Mouse (Mus musculus) liver, embryonic 15.5 days (tissue): ENCODE measurements around the gene Kdm5b. TPM values are rescaled to one million over a fixed set of nuclear protein-coding genes. Genes with fewer than 3 reads are reported as not detected.

ENCODE experiments used
- ATAC-seq: fragments of 200-750 bp; cut with Nextera tagmentation; 2 replicates; pipeline ENCODE4 v1.8.0; 2017; ENCODE audit warnings: moderate number of reproducible peaks, mild to moderate bottlenecking, moderate library complexity; ENCODE audit not compliant: insufficient read depth
- H3K27ac ChIP-seq: fragments of 300-500 bp; sonication (generic); replicated peaks from 2 replicates; pipeline ENCODE4 v1.5.1; 2015; ENCODE audit warnings: mild to moderate bottlenecking, inconsistent platforms
- H3K27me3 ChIP-seq: fragments of 300-500 bp; sonication (generic); 2 replicates; pipeline ENCODE4 v1.6.1; 2015; ENCODE audit warnings: mild to moderate bottlenecking, inconsistent platforms
- H3K36me3 ChIP-seq: fragments of 300-500 bp; sonication (generic); replicated peaks from 2 replicates; pipeline ENCODE4 v1.6.1; 2015; ENCODE audit warnings: moderate library complexity, mild to moderate bottlenecking, inconsistent platforms
- H3K4me1 ChIP-seq: fragments of 300-500 bp; sonication (generic); replicated peaks from 2 replicates; pipeline ENCODE4 v1.6.1; 2015; ENCODE audit warnings: inconsistent platforms
- H3K4me2 ChIP-seq: fragments of 300-500 bp; sonication (generic); 2 replicates; pipeline ENCODE4 v1.6.1; 2015; ENCODE audit warnings: moderate library complexity, mild to moderate bottlenecking, inconsistent platforms
- H3K4me3 ChIP-seq: fragments of 300-500 bp; sonication (generic); replicated peaks from 2 replicates; pipeline ENCODE4 v1.5.1; 2015; ENCODE audit warnings: mild to moderate bottlenecking, inconsistent platforms
- H3K9ac ChIP-seq: fragments of 300-500 bp; sonication (generic); 2 replicates; pipeline ENCODE4 v1.6.1; 2015; ENCODE audit warnings: moderate library complexity, mild to moderate bottlenecking, inconsistent platforms
- H3K9me3 ChIP-seq: fragments of 300-500 bp; sonication (generic); replicated peaks from 2 replicates; pipeline ENCODE4 v1.6.1; 2016; ENCODE audit warnings: inconsistent platforms
- WGBS: fragments of 180-500 bp; shearing (Covaris S2); methylation state at CpG from one replicate; pipeline ENCODE4 v1.1.7; 2015; ENCODE audit warnings: mixed read lengths; ENCODE audit not compliant: insufficient replicate concordance; 5-methylcytosine and 5-hydroxymethylcytosine counted together
- polyA plus RNA-seq: library from polyadenylated mRNA; unstranded; fragments of >200 nt; fragmentation: Nextera tagmentation; extraction: Ambion mirVana; gene quantifications from 2 replicates; pipeline ENCODE4 v1.2.1, GENCODE M21; 2015

Gene Kdm5b
- polyA plus RNA-seq, 1 experiment from 2014 or later: 5.6 TPM

DNA sequence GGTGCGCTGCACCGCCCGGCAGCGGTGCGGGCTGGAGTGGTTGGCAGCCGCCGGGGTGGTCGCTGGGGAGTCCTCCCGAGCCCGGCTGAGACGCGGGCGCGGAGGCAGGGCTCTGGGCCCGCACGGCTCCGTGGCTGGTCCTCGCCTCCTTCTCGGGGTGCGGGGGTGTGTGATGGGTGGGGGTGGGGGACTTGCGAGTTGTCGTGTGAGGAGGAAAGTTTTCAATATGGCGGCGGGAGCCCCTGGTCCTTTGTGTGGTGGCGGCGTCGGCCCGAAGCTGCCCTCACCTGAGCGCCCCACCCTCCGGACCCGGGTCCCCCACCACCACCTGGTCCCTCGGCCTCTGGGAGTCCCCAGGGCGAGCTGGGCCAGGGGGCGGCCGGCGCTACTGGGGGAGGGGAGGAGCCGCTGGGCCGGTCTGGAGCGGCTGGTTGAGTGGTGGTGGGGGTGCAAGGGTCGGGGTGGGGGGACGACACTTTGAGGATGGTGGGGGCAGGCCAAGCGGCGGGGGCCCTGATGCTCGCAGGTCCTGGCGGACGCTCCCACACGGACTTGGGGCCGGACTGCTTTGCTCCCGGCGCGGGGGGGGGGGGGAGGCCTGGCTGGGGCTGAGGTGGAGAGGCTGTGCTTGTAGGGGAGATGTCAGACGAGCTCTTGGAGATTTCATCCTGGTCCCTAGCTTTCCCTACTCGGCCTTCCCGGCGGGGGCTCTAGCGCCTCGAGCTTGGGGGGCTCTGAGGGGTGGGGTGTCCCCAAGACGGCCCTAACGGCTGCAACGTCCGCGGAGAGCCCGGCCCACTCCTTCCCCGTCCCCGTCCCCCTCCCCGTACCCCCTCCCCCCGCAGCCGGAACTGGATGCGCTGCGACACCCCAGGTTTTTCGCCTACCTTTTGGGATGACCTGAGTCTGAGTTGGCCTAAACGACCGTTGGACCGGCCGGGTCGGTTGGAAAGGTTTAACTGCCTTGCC lies 1.1 kb downstream of the Kdm5b start:
- H3K4me1 ChIP-seq: peaks cover 51% of the 10 kb centered on the region

DNA sequence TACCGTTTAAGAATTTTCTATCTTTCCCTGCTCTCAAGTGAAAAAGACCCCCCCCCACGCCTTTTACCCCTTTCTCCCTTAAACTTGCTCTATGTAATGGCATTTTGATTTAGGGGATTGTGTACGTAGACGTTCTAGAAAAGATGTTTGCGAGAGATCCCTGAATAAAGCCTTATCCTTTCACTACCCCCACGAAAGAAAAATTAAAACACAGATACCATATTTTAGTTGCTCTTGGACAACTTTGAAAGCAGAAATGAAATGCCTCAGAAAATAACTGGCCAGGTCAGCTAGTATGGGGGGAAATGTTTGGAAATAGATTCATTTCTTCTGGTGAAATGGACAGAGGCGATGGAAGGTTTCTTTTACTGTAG lies 1.8 kb downstream of the Kdm5b start:
- H3K27me3 ChIP-seq: no peaks in the 10 kb centered on the region
- H3K9me3 ChIP-seq: no peaks in the 10 kb centered on the region
- peaks cover 44% of the 10 kb centered on the region for H3K4me1 ChIP-seq
- peak overlapping the region; percentile 77; the same call in 1 of the 2 replicates for H3K9ac ChIP-seq
- WGBS: 7% methylated on average over 7 of the region's 7 CpGs
- H3K4me3 ChIP-seq: peak overlapping the region; percentile 78
- H3K4me2 ChIP-seq: peak overlapping the region; percentile 98
- no peak overlapping the region for H3K27ac ChIP-seq
- no peak for ATAC-seq
- H3K36me3 ChIP-seq: no peaks in the 10 kb centered on the region

More for the DNA sequence above, 1.1 kb downstream of the Kdm5b start:
- Histone ChIP-seq H3K27ac (peak overlapping the region; percentile 61), H3K4me2 (peak overlapping the region; percentile 98), H3K9me3 (no peaks in the 10 kb centered on the region), H3K27me3 (no peaks in the 10 kb centered on the region), H3K36me3 (no peaks in the 10 kb centered on the region), H3K4me3 (peak overlapping the region; percentile 78), H3K9ac (peak overlapping the region; percentile 77)
- under 1% methylated on average over 70 of the region's 76 CpGs for WGBS
- peak; percentile 16 for ATAC-seq

DNA sequence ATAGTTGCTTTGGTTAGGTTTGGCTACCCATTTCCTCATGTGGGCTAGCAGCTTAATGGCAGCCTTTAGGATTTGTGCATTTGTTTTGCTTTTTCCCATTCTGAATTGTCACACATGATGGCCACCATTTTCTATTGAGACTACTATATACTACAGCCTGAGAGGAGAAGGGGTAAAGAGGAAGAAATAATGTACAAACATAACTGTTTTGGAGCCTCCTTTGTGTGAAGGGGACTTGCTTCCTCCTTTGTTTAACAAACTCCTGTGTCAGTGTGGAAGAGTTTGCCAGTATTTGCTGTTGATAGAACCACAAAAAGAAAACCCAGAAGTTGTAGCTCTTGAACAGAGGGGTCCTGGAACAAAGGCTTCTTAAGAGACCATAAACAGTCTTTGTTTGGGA lies 2.5 kb downstream of the Kdm5b start:
- H3K27ac ChIP-seq: no peak overlapping the region
- no peak for ATAC-seq
- H3K9me3 ChIP-seq: no peaks in the 10 kb centered on the region
- H3K4me1 ChIP-seq: peaks cover 38% of the 10 kb centered on the region
- H3K27me3 ChIP-seq: no peaks in the 10 kb centered on the region
- no peak overlapping the region for H3K4me3 ChIP-seq
- H3K36me3 ChIP-seq: no peaks in the 10 kb centered on the region
- peak overlapping the region; percentile 98 for H3K4me2 ChIP-seq
- no peak overlapping the region for H3K9ac ChIP-seq

DNA sequence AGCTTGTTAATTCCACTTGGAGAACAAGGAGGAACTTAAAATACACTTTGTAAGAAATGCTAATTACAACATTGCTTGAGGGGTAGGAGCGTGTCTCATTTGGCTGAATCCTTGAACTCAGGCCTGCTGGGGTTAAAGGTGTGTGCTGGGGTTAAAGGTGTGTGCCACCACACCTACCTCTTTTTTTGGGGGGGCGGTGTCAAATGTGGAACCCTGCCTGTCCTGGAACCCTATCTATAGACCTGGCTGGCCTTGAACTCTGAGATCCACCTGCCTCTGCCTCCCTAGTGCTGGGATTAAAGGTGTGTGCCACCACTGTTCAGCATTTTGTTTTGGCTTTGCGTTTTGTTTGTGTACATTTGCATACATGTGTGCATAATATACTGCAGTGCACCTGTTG lies 3.8 kb downstream of the Kdm5b start:
- peaks cover 35% of the 10 kb centered on the region for H3K4me1 ChIP-seq
- H3K27me3 ChIP-seq: no peaks in the 10 kb centered on the region
- 73% methylated on average over 3 of the region's 3 CpGs for WGBS

DNA sequence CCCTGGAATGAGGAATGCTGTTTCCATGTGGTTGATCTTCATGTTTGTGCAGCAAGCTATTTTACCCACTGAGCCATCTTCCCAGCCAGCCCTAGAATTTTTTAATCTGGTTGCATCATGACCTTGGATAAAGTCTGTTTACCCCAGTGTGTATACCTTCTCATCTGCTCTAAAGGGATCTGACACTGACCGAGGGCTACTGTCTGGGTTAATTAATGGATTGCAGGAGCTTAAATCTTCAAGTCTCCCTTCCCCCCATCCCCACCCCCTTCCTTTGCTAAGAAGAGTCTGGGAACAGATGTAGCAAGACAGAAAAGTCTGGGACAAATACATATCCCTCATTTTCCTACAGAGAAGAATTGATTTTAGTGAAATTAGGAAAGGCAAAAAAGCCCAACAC lies 7.5 kb downstream of the Kdm5b start:
- no peak for ATAC-seq
- Histone ChIP-seq H3K4me3 (no peak overlapping the region), H3K4me1 (peaks cover 21% of the 10 kb centered on the region), H3K27ac (no peak overlapping the region), H3K27me3 (no peaks in the 10 kb centered on the region), H3K9ac (no peak overlapping the region), H3K9me3 (no peaks in the 10 kb centered on the region), H3K36me3 (no peaks in the 10 kb centered on the region), H3K4me2 (no peak overlapping the region)
- 68% methylated on average over 1 of the region's 1 CpGs for WGBS

More for the DNA sequence above, 3.8 kb downstream of the Kdm5b start:
- ATAC-seq: no peak
- H3K9me3 ChIP-seq: no peaks in the 10 kb centered on the region
- no peak overlapping the region for H3K4me2 ChIP-seq
- H3K27ac ChIP-seq: no peak overlapping the region
- no peak overlapping the region for H3K4me3 ChIP-seq
- no peaks in the 10 kb centered on the region for H3K36me3 ChIP-seq
- no peak overlapping the region for H3K9ac ChIP-seq

DNA sequence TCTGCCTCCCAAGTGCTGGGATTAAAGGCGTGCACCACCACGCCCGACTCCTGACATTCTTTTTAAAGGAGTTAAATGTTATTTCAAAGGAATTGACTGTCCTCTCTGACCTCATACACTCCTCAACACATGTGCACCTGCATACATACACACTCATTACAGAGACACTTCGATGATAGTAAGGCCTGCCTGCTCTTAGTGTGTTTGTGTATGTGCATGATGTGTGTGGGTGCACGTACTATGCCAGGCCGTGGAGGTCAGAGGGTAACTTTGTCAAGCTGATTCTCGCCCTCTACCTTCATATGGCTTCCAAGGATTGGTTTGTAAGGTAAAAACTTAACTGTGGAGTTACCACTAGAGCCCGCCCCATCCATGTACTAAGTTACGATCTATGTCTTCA lies 10.2 kb downstream of the Kdm5b start:
- H3K27me3 ChIP-seq: no peaks in the 10 kb centered on the region
- H3K4me1 ChIP-seq: peaks cover 31% of the 10 kb centered on the region
- H3K9ac ChIP-seq: no peak overlapping the region
- H3K9me3 ChIP-seq: no peaks in the 10 kb centered on the region
- WGBS: 83% methylated on average over 9 of the region's 9 CpGs
- H3K27ac ChIP-seq: no peak overlapping the region
- H3K36me3 ChIP-seq: no peaks in the 10 kb centered on the region
- H3K4me2 ChIP-seq: no peak overlapping the region
- no peak for ATAC-seq
- H3K4me3 ChIP-seq: no peak overlapping the region

DNA sequence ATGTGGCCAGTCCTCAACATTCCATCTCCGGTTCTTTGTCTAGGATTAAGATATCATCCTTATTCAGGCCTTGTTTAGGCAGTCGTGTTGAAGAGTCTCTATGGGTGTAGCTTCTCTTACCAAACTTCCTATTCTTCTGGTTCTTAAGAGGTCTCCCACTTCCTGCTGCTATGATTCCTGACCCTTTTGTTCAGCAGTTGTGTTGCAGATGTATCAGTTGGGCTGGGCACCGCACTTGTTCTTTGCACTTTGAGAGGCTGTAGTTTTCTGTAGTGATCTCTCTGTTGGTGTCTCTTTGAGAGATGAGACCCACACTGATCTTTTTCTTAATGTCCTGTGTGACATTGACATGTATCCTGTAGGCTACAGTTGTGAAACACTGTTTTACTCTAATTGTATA lies 10.7 kb downstream of the Kdm5b start:
- H3K4me1 ChIP-seq: peaks cover 34% of the 10 kb centered on the region
- H3K9me3 ChIP-seq: no peaks in the 10 kb centered on the region
- no peak for ATAC-seq
- H3K4me3 ChIP-seq: no peak overlapping the region
- H3K9ac ChIP-seq: no peak overlapping the region
- H3K27me3 ChIP-seq: no peaks in the 10 kb centered on the region
- H3K4me2 ChIP-seq: no peak overlapping the region
- H3K27ac ChIP-seq: no peak overlapping the region
- no peaks in the 10 kb centered on the region for H3K36me3 ChIP-seq
- 47% methylated on average over 3 of the region's 3 CpGs for WGBS

DNA sequence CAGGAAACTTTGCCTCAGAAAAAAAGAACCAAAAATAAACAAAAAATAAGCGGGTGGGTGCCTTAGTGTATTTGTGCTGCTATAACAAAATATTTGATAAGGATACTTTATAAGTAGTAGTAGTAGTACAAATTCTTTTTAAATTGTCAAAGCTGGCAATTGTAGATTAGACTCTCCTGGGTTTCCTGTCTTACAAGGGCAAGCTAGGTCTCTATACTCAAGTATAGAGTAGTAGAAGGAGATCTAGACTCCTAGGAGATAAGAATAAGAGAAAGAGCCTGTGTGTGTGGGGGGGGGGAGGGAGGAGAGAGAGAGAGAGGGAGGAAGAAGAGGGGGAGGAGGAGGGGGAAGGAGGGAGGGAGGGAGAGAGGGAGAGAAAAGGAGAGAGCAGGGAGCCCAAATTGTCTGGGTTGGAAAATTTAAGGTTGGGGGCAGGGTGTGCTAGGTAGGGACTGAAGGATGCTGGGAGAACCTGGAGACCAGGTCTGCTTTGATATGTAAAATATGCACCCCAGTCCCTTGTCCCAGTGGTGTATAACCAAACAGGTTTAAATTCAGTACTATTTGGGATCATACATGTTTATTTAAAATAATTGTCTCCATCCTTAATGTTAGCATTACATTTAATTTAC lies 13.4 kb downstream of the Kdm5b start:
- H3K36me3 ChIP-seq: no peaks in the 10 kb centered on the region
- H3K9ac ChIP-seq: no peak overlapping the region
- no peak for ATAC-seq
- H3K4me3 ChIP-seq: no peak overlapping the region
- H3K4me1 ChIP-seq: peaks cover 36% of the 10 kb centered on the region
- H3K27me3 ChIP-seq: no peaks in the 10 kb centered on the region
- H3K9me3 ChIP-seq: no peaks in the 10 kb centered on the region
- H3K27ac ChIP-seq: peak overlapping the region; percentile 29; the same call in 1 of the 2 replicates
- WGBS: 19% methylated on average over 1 of the region's 1 CpGs
- peak overlapping the region; percentile 10; the same call in 1 of the 2 replicates for H3K4me2 ChIP-seq

DNA sequence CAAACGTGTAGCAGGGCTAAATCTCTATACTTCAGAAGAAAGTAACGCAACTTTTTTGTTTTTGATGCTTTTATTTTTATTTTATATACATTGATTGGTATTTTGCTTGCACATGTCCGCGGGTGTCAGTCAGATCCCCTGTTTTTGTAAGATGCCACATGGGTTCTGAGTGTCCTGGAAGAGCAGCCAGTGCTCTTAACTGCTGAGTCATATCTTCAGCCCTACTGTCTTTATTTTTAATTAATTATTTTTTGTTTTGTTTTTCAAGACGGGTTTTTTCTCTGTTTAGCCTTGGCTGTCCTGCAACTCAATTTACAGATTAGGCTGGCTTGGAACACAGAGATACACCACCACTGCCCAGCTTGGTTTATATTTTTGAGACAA lies 14.0 kb downstream of the Kdm5b start:
- no peak for ATAC-seq

DNA sequence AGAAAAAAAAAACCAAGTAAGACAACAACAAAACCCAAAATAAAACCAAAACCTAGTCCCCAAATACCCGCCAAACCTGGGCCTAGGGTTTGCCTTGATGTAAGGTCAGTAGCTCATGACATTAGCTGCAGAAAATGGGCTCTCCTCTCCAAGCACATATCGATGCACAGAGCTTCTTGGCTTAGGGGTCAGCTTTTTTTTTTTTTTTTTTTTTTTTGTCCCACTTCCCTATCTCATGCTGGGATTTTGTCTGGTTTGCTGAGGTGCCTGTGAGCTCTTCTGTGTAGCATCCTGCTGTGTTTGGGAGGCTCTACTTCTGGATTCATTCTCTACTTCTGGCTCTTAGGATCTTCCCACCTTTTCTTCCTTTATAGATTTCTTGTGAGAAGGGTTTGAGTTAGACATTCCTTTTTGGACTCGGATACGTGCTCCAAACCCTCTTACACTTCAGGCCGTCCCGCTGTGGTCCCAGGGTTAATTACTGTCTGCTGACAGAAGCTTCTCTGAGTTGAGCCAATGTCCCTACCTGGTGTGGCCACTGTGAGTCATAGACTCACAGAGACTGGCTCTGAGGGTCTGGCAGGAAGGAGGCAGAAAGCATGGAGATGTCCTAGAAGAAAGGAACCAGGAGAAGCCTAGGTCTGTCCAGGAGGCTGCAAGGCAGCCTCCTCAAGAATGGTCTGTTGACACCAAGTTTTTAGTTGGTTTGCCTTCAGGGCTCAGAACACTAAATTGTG lies 17.6 kb downstream of the Kdm5b start:
- H3K4me1 ChIP-seq: peaks cover 20% of the 10 kb centered on the region
- WGBS: 83% methylated on average over 6 of the region's 6 CpGs
- no peak overlapping the region for H3K4me3 ChIP-seq
- H3K27ac ChIP-seq: no peak overlapping the region
- H3K27me3 ChIP-seq: no peaks in the 10 kb centered on the region
- ATAC-seq: no peak
- no peaks in the 10 kb centered on the region for H3K36me3 ChIP-seq
- H3K9me3 ChIP-seq: no peaks in the 10 kb centered on the region
- no peak overlapping the region for H3K9ac ChIP-seq
- no peak overlapping the region for H3K4me2 ChIP-seq

More for the DNA sequence above, 14.0 kb downstream of the Kdm5b start:
- Histone ChIP-seq H3K36me3 (no peaks in the 10 kb centered on the region), H3K4me3 (no peak overlapping the region), H3K9me3 (no peaks in the 10 kb centered on the region), H3K27me3 (no peaks in the 10 kb centered on the region), H3K4me2 (no peak overlapping the region), H3K4me1 (peaks cover 36% of the 10 kb centered on the region), H3K27ac (no peak overlapping the region; the same call in 1 of the 2 replicates), H3K9ac (no peak overlapping the region)
- WGBS: 48% methylated on average over 5 of the region's 5 CpGs

DNA sequence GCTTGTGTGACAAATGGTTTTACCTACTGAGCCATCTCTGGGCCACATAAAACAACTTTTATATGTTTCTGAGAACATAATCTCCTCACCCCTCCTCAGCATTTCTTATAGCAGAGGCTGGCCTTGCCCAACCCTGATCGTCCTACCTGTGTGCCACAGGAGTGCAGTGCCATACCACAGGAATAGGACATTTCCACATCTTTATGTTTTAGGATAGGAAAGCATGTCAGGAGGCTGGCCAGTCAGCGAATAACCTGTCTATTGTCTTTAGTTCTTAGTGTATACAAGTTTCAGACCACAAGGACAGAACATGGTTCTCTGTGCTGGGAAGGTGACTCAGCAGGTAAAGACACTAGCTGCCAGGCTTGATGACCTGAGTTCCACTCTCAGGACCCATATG lies 20.8 kb downstream of the Kdm5b start:
- H3K9me3 ChIP-seq: no peaks in the 10 kb centered on the region
- H3K4me1 ChIP-seq: peaks cover 9% of the 10 kb centered on the region; the same call in 1 of the 2 replicates
- no peak overlapping the region for H3K4me2 ChIP-seq
- H3K4me3 ChIP-seq: no peak overlapping the region
- H3K36me3 ChIP-seq: 0 out of 2 replicates have a peak, but pooled peaks cover 2% of the 10 kb centered on the region
- 68% methylated on average over 2 of the region's 2 CpGs for WGBS
- H3K27ac ChIP-seq: no peak overlapping the region
- no peak overlapping the region for H3K9ac ChIP-seq
- no peaks in the 10 kb centered on the region for H3K27me3 ChIP-seq
- ATAC-seq: no peak
